Mouse (Mus musculus): Measurements from ENCODE around the gene 1700015F17Rik.

1700015F17Rik gene

DNA sequence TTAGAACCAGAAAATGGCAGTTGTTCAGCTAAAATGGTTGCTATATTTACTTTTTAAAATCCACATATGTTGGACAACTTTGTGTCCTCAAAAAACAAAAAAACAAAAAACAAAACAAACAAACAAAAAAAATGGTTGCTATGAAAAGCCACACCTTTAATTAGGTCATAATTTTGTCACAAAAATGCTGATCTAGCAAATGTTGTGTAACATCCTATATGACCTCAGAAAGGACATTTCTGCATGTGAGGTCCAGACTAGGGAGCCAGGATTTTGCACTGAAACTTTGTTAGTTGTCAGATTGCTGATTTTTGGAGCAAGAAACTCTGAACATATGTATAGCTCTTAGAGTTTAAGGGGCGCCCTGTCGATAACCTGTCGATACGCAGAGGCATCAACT is 55.9 kb downstream of the 1700015F17Rik start:
- no peak for DNase-seq

DNA sequence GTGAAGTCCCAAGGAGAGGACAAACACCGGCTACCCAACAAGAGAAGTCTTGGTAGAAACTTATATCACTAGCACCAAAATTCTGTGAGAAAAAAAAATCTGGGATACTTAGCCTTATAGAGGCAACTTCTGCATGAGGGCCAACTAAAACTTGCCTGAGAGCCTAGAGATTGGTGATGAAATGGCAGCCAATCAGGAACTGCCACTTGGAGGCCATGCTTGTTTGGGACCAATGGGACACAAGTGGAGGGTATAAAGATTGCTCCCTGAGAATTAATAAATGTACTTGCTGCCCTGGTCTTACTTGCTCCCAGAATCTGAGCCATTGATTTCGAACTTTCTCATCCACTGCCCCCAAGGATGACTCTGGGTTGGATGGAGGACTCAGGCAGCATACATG is 57.5 kb downstream of the 1700015F17Rik start:
- DNase-seq: no peak

DNA sequence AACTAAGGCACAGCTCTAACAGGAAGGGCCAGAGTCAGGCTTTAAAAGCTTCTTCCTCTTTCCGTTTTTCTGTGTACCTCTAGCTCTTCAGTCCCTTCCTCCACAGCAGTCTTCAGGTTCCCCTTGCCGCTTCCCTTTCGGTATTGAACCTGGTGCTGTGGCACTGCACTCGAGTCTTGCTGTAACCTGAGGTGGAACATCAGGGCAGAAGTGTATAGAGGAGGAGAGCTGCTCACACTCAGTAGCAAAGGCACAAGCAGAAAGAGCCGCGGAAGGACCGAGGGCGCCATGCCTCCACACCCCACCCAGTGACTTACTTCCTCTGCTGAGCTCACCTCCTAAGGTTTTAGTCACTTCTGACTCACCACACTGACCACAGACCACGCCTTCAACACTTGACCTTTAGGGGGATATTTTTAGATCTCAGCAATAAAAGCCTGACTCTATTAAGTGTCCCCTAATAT is 58.9 kb downstream of the 1700015F17Rik start, which contains the start of gene Cdk14:
Cdk14 (minus strand) TSS at position 321 of the 464 bp plus-strand sequence.
- DNase-seq: no peak

DNA sequence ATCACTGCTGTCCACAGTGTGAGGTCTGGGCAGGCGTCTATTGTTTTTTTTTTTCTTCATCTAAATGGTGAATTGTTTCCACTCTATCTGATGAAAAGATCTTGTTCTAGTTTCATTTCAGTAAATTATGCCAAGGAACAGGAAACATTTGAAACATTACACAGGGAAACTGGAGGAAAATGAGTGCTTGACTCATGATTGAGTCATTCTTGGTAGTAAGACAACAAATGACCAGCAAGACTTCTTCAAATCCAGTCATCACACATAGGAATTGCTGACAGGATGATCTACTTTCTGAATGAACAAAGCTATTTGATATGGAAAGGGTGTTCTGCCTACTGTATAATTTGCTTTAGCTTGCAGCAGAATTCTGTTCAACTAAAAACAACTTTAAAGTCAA is 59.7 kb downstream of the 1700015F17Rik start:
- DNase-seq: no peak

DNA sequence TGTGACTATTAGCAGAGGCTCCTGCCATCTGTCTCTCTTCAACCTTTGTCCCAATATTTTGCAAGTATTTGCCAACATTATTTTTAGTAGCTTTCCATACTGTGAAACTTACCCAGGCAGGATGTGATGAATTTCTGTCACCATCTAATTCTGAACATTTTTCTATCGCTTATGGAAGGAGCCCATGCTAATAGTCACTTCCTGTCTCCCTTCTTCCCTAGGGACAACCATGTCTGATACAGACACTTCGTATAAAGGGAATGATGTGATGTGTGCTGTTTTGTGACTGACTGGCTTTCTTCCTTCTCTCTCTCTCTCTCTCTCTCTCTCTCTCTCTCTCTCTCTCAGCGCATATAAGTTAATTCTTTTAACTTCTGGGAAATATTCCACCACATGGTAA is 64.1 kb downstream of the 1700015F17Rik start:
- no peak for DNase-seq

DNA sequence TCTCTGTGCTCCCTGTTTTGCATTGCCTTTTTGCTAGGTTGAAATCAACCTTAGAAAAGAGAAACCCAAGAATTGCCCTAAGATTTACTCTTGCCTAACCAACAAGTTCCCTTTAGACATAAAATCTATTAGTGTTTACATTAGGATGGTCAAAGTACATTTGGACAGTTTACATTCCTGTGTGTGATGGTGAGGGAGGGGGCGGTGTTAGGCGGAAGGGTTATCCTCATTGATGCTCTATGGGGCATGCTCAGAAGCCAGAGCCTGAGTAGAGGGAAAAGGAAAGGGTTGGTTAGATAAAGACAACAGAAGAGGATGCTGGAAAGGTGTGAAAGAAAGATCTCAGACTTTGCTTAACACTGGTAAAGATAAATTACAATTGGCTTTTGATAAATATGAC is 67.1 kb downstream of the 1700015F17Rik start:
- no peak for DNase-seq

DNA sequence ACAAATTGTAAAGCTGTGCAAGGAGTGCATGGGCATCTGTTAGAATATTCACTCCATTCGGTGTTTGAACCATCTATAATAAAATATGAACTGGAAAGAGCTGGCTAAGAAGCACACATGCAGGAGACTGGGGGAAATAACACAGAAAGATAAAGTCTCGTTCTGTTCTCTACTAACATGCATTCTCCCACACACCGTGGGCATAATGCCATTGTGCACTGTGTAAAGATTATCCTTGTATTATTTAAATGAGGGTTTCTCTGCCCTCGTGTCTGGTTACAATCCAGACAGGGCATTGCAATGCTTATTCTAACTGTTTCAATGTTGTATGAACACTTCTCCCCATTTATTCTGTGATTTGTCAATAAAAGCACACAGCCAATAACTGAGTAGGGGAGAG is 77.0 kb downstream of the 1700015F17Rik start:
- DNase-seq: no peak

DNA sequence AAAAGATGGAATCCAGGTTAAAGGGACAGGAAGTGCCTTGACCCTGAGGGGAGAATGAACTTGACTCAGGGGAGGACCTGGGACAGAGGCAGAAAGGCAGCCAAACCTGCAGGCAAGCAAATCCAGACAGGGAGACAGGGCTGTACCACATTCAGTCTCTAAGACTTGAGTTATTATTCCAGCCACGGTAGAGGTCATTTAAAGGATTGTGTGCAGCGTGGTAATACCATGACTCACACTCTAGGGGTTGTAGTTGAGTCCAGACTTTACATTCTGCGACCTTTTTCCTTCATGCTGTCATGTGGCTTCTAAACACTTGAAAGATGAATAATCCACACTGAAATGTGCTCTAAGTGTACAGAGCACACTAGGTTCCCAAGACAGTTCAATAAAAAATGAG is 86.2 kb downstream of the 1700015F17Rik start:
- DNase-seq: no peak

Data from thymus, postnatal 36 days (tissue).